Comparison of ENCODE assay signal across 31 mouse cellular contexts in the genomic region with DNA sequence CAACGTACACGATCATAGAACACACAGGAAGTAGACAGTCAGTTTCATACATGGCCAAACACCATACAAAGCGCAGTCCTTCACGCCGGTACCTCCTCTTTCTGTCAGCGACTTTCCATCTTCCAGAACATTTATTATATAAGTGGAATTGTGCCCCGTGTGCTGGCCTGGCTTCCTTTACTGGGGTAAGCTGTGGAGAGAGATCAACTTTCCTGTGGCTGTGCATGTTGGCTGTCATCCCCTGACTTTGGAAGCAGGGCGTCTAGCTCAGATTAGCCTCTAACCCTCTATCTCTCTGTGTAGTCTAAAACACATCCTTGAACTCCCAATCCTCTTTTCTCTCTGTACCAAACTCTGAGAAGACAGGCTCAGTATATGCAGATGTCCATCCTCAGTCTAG. TPM values are rescaled to one million over a fixed set of nuclear protein-coding genes. Genes with fewer than 3 reads are reported as not detected.
"Had no signal": no experiment of that assay in that cellular context is flagged by ENCODE, and none has a peak within 500 bp of the region (broad histone marks: within the 10 kb centered on the region; RNA-seq: fewer than 3 reads in every experiment).

No protein-coding gene starts in this region.

- H3K4me3 ChIP-seq: heart, embryonic 10.5 days; heart, embryonic 12.5 days; hindbrain, embryonic 10.5 days; hindbrain, embryonic 13.5 days; hindbrain, embryonic 15.5 days; kidney, embryonic 15.5 days; limb, embryonic 13.5 days; limb, embryonic 15.5 days; liver, embryonic 12.5 days had no signal

- H3K27ac ChIP-seq: heart, embryonic 10.5 days; hindbrain, embryonic 10.5 days; hindbrain, embryonic 13.5 days; hindbrain, embryonic 15.5 days; hindbrain, postnatal 0 days; kidney, embryonic 15.5 days; kidney, postnatal 0 days; limb, embryonic 13.5 days; limb, embryonic 15.5 days; liver, embryonic 12.5 days; liver, embryonic 14.5 days had no signal

- H3K4me2 ChIP-seq: heart, embryonic 12.5 days; hindbrain, embryonic 13.5 days; hindbrain, embryonic 15.5 days; kidney, embryonic 15.5 days; limb, embryonic 13.5 days; limb, embryonic 15.5 days; liver, embryonic 12.5 days had no signal

- ATAC-seq: hindbrain, postnatal 0 days; intestine, embryonic 16.5 days; liver, embryonic 12.5 days had no signal

- H3K4me1 ChIP-seq: heart, embryonic 12.5 days; hindbrain, embryonic 10.5 days; hindbrain, embryonic 13.5 days; hindbrain, embryonic 15.5 days; kidney, embryonic 15.5 days; limb, embryonic 13.5 days; limb, embryonic 15.5 days; liver, embryonic 12.5 days had no signal

- H3K9ac ChIP-seq: heart, embryonic 12.5 days; hindbrain, embryonic 13.5 days; hindbrain, embryonic 15.5 days; kidney, embryonic 15.5 days; limb, embryonic 13.5 days; limb, embryonic 15.5 days; liver, embryonic 12.5 days; liver, embryonic 14.5 days had no signal

- DNase-seq: heart, adult 18-20 months; heart, postnatal 10 days; heart, postnatal 4 days; kidney, adult 11 months; kidney, adult 2 months; kidney, adult 9 months; kidney, postnatal 14 days; kidney, postnatal 36 days; layer of hippocampus, adult 9-11 months; layer of hippocampus, postnatal 36 days; left cerebral cortex, postnatal 4 days had no signal

- H3K27me3 ChIP-seq: heart, embryonic 12.5 days; hindbrain, embryonic 13.5 days; hindbrain, embryonic 15.5 days; kidney, embryonic 15.5 days; limb, embryonic 13.5 days; limb, embryonic 15.5 days; liver, embryonic 12.5 days had no signal

- H3K9me3 ChIP-seq: heart, embryonic 10.5 days; heart, embryonic 12.5 days; hindbrain, embryonic 10.5 days; hindbrain, embryonic 13.5 days; hindbrain, embryonic 15.5 days; kidney, embryonic 15.5 days; limb, embryonic 13.5 days; limb, embryonic 15.5 days; liver, embryonic 12.5 days had no signal

RNA-seq across cellular contexts. Expression of gene Kcnj11, which starts 31.7 kb away (rescaled TPM):
- total RNA-seq: granulocyte monocyte progenitor cell, adult 5-6 weeks; liver, adult 2 months had no signal
- polyA plus RNA-seq: limb, embryonic 11.5 days; liver, adult 2 months; liver, embryonic 12.5 days had no signal

RNA-seq across cellular contexts. Expression of gene Abcc6, which starts 38.7 kb away (rescaled TPM):
- total RNA-seq: gastrocnemius, postnatal 36 days; granulocyte monocyte progenitor cell, adult 5-6 weeks; heart, adult 18-20 months; heart, adult 8-10 months; heart, postnatal 10 days; heart, postnatal 25 days; heart, postnatal 4 days had no signal
- polyA plus RNA-seq: heart, embryonic 14.5 days had no signal
